Mouse (Mus musculus): Measurements from ENCODE around the gene Tpsab1. TPM values are rescaled to one million over a fixed set of nuclear protein-coding genes. Genes with fewer than 3 reads are reported as not detected.
A peak's percentile ranks its signal among the peaks of the same experiment; 100 is the strongest.

The Tpsab1 gene
- polyA plus RNA-seq (2012; rRNA removed) = 0.39 TPM in 1 of 2 replicates, not detected in the other

DNA sequence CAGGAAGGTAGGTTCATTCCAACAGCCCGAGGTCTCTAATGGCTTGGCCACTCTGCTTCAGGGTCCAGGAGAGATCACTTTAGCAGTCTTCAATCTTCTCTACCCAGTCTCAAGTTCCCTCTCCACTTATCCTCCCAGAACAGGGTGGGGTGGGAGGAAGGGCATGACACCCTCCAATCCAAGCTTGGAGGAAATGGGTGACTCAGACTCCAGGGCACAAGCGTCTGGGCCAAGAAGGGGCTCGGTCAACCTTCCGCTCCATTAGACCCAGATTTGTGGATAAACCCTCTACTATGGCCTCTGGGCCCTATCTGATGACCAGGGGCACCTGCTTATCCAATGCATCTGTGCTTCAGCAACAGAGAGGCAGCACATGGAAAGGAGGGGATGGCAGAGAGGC lies at the start of gene Tpsab1:
Tpsab1 (minus strand) TSS at position 101 of the 400 bp plus-strand sequence.
- TF ChIP-seq CTCF (IDR thresholded peaks at IDR 0.05; ENCODE audit: extremely low read depth, insufficient read length, insufficient replicate concordance, low read depth, low read length) (no peak), POLR2A (IDR thresholded peaks at IDR 0.05; ENCODE audit: low read depth, low read length) (no peak)
- Histone ChIP-seq H3K4me3 (ENCODE audit: low read depth, low read length) (no peak within 1 kb of the TSS), H3K27ac (ENCODE audit: insufficient read depth, low read depth, low read length) (no peak within 1 kb of the TSS), H3K4me1 (ENCODE audit: control insufficient read depth, insufficient read depth, insufficient read length, low read length) (no peaks in the 10 kb centered on the region), H3K36me3 (ENCODE audit: control insufficient read depth, insufficient read depth, low read length) (no peaks in the 10 kb centered on the region), H3K27me3 (ENCODE audit: control insufficient read depth, insufficient read depth, low read length) (no peaks in the 10 kb centered on the region)
- WGBS = 73% methylated on average over 4 of the region's 4 CpGs

DNA sequence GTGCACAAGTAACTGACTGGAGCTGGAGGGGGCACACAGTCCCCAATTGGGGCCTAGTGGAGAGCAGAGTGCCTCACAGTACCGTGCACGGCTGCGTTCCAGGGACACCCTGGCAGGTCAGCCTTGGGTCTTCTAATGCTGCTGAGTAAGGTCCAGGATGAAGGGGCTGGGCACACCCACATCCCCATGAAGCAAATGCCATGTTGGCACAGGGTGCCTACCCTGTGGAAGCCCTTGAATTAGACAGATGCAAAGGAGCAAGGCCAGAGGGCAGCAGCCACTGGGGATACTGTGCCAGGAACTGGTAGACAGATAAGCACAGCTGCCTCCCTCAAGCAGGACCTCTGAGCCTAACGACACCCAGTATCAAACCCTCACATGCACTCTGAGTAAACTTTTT lies 49.2 kb upstream of the Tpsab1 start:
- Histone ChIP-seq H3K36me3 (ENCODE audit: control insufficient read depth, insufficient read depth, low read length) (no peaks in the 10 kb centered on the region), H3K27me3 (ENCODE audit: control insufficient read depth, insufficient read depth, low read length) (no peaks in the 10 kb centered on the region), H3K4me1 (ENCODE audit: control insufficient read depth, insufficient read depth, insufficient read length, low read length) (no peaks in the 10 kb centered on the region), H3K27ac (ENCODE audit: insufficient read depth, low read depth, low read length) (no peak overlapping the region), H3K4me3 (ENCODE audit: low read depth, low read length) (no peak overlapping the region)
- WGBS = 75% methylated on average over 4 of the region's 4 CpGs
- no peak for TF ChIP-seq POLR2A (IDR thresholded peaks at IDR 0.05; ENCODE audit: low read depth, low read length)
- TF ChIP-seq CTCF (IDR thresholded peaks at IDR 0.05; ENCODE audit: extremely low read depth, insufficient read length, insufficient replicate concordance, low read depth, low read length) = no peak

DNA sequence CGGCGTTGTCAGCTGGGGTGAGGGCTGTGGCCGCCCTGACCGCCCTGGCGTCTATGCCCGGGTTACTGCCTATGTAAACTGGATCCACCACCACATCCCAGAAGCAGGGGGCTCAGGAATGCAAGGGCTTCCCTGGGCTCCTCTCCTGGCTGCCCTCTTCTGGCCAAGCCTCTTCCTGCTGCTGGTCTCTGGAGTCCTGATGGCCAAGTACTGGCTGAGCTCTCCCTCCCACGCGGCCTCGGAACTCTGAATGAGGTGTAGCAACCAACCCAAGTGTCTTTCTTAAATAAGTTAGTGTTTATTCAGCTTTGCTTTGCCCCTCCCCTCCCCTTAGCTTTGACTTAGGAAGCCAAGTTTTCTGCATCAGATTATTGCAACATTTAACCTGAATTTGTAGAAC lies 28.6 kb upstream of the Tpsab1 start:
- 42% methylated on average over 9 of the region's 9 CpGs for WGBS
- Histone ChIP-seq H3K4me1 (ENCODE audit: control insufficient read depth, insufficient read depth, insufficient read length, low read length) (no peaks in the 10 kb centered on the region), H3K4me3 (ENCODE audit: low read depth, low read length) (no peak overlapping the region), H3K27ac (ENCODE audit: insufficient read depth, low read depth, low read length) (no peak overlapping the region), H3K36me3 (ENCODE audit: control insufficient read depth, insufficient read depth, low read length) (no peaks in the 10 kb centered on the region), H3K27me3 (ENCODE audit: control insufficient read depth, insufficient read depth, low read length) (no peaks in the 10 kb centered on the region)
- no peak for TF ChIP-seq POLR2A (IDR thresholded peaks at IDR 0.05; ENCODE audit: low read depth, low read length)
- no peak for TF ChIP-seq CTCF (IDR thresholded peaks at IDR 0.05; ENCODE audit: extremely low read depth, insufficient read length, insufficient replicate concordance, low read depth, low read length)

DNA sequence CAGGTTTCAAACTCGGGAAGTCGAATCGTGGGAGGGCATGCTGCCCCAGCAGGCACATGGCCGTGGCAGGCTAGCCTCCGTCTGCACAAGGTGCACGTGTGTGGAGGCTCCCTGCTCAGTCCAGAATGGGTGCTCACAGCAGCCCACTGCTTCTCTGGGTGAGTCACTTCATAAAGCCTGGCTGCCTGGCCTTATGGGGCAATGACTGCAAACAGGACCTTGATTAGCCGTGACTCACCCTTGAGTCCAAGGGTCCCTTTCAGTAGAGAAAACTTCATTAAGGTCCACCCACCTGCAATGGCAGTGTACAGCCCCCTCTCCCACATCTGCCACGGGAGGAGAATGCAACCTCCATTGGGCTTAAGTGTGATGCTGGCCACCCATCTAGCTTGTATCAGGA lies 27.1 kb upstream of the Tpsab1 start:
- H3K27ac ChIP-seq (ENCODE audit: insufficient read depth, low read depth, low read length) = 0 out of 2 replicates have a peak overlapping the region, but pooled peaks have one; percentile 12
- TF ChIP-seq POLR2A (IDR thresholded peaks at IDR 0.05; ENCODE audit: low read depth, low read length) (no peak), CTCF (IDR thresholded peaks at IDR 0.05; ENCODE audit: extremely low read depth, insufficient read length, insufficient replicate concordance, low read depth, low read length) (no peak)
- H3K36me3 ChIP-seq (ENCODE audit: control insufficient read depth, insufficient read depth, low read length) = no peaks in the 10 kb centered on the region
- no peaks in the 10 kb centered on the region for H3K4me1 ChIP-seq (ENCODE audit: control insufficient read depth, insufficient read depth, insufficient read length, low read length)
- H3K4me3 ChIP-seq (ENCODE audit: low read depth, low read length) = no peak overlapping the region
- H3K27me3 ChIP-seq (ENCODE audit: control insufficient read depth, insufficient read depth, low read length) = no peaks in the 10 kb centered on the region
- WGBS = 27% methylated on average over 8 of the region's 8 CpGs

GRCm38 (mm10) chr17:25368973-25369372 lies 23.6 kb upstream of the Tpsab1 start, which contains the start of gene Tpsg1:
TSS of gene Tpsg1 (plus strand) at chr17:25369273.
- Histone ChIP-seq H3K27me3 (ENCODE audit: control insufficient read depth, insufficient read depth, low read length) (no peaks in the 10 kb centered on the region), H3K4me3 (ENCODE audit: low read depth, low read length) (no peak within 1 kb of the TSS), H3K4me1 (ENCODE audit: control insufficient read depth, insufficient read depth, insufficient read length, low read length) (no peaks in the 10 kb centered on the region), H3K36me3 (ENCODE audit: control insufficient read depth, insufficient read depth, low read length) (no peaks in the 10 kb centered on the region), H3K27ac (ENCODE audit: insufficient read depth, low read depth, low read length) (peak within 1 kb of the TSS; percentile 38)
- TF ChIP-seq POLR2A (IDR thresholded peaks at IDR 0.05; ENCODE audit: low read depth, low read length) (no peak), CTCF (IDR thresholded peaks at IDR 0.05; ENCODE audit: extremely low read depth, insufficient read length, insufficient replicate concordance, low read depth, low read length) (no peak)
- 64% methylated on average over 3 of the region's 3 CpGs for WGBS

GRCm38 (mm10) chr17:25366005-25366404 lies 20.6 kb upstream of the Tpsab1 start, which contains the start of gene Tpsb2:
TSS of gene Tpsb2 (plus strand) at chr17:25366305.
- Histone ChIP-seq H3K36me3 (ENCODE audit: control insufficient read depth, insufficient read depth, low read length) (no peaks in the 10 kb centered on the region), H3K27me3 (ENCODE audit: control insufficient read depth, insufficient read depth, low read length) (no peaks in the 10 kb centered on the region; the same call in 1 of the 2 replicates), H3K27ac (ENCODE audit: insufficient read depth, low read depth, low read length) (no peak within 1 kb of the TSS), H3K4me1 (ENCODE audit: control insufficient read depth, insufficient read depth, insufficient read length, low read length) (no peaks in the 10 kb centered on the region), H3K4me3 (ENCODE audit: low read depth, low read length) (no peak within 1 kb of the TSS)
- TF ChIP-seq POLR2A (IDR thresholded peaks at IDR 0.05; ENCODE audit: low read depth, low read length) (no peak), CTCF (IDR thresholded peaks at IDR 0.05; ENCODE audit: extremely low read depth, insufficient read length, insufficient replicate concordance, low read depth, low read length) (no peak)
- 60% methylated on average over 2 of the region's 2 CpGs for WGBS

DNA sequence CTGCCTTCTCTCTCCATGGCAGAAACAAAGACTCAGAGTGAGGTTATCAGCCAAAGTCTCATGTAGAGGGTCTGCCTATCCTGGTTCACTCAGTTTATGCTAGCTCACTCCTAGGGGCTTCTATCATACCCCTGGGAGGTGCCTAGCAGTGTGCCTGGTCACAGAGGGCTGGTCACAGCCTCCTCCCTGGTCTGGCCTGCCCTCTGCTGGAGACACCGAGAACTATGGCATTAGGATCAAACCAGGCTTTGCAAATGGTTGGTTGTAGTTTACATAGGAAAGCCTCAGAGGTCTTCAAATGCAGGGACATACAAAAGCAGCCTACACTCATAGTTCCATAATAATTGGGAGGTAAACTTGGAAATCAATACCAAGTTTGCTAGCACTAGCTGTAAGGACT lies 18.4 kb upstream of the Tpsab1 start:
- no peaks in the 10 kb centered on the region; the same call in 1 of the 2 replicates for H3K27me3 ChIP-seq (ENCODE audit: control insufficient read depth, insufficient read depth, low read length)
- H3K4me3 ChIP-seq (ENCODE audit: low read depth, low read length) = no peak overlapping the region
- peak; percentile 72; the same call in 1 of the 2 replicates for TF ChIP-seq CTCF (IDR thresholded peaks at IDR 0.05; ENCODE audit: extremely low read depth, insufficient read length, insufficient replicate concordance, low read depth, low read length)
- TF ChIP-seq POLR2A (IDR thresholded peaks at IDR 0.05; ENCODE audit: low read depth, low read length) = no peak
- no peaks in the 10 kb centered on the region for H3K4me1 ChIP-seq (ENCODE audit: control insufficient read depth, insufficient read depth, insufficient read length, low read length)
- H3K27ac ChIP-seq (ENCODE audit: insufficient read depth, low read depth, low read length) = no peak overlapping the region
- 3% methylated on average over 1 of the region's 1 CpGs for WGBS
- no peaks in the 10 kb centered on the region for H3K36me3 ChIP-seq (ENCODE audit: control insufficient read depth, insufficient read depth, low read length)

Data from small intestine, adult 2 months (tissue).